Mouse (Mus musculus) megakaryocyte progenitor cell, adult 5-6 weeks (primary cell): ENCODE measurements around the gene Zfhx3. TPM values are rescaled to one million over a fixed set of nuclear protein-coding genes. Genes with fewer than 3 reads are reported as not detected.

Source experiments
- ATAC-seq: replicated peaks from 2 replicates; pipeline ENCODE4 v1.8.0; 2016; ENCODE audit warnings: mild to moderate bottlenecking, moderate TSS enrichment, inconsistent platforms; ENCODE audit not compliant: poor library complexity
- total RNA-seq, 2 experiments: library from RNA; stranded (forward) in 1 of 2; stranded (reverse) in 1 of 2; fragments of 157-497, 149-512 nt in 1 of 2; fragments of 200-1000 nt in 1 of 2; gene quantifications; 2 replicates each; pipeline versions ENCODE4 v1.2.3 to v1.2.4; 2015 to 2017

Zfhx3 gene
- total RNA-seq, 2 experiments from 2014 or later, result 0.25 to 1.7 TPM

GRCm38 (mm10) chr8:108904288-108904971 lies 962.0 kb downstream of the Zfhx3 start:
- no peak for ATAC-seq

DNA sequence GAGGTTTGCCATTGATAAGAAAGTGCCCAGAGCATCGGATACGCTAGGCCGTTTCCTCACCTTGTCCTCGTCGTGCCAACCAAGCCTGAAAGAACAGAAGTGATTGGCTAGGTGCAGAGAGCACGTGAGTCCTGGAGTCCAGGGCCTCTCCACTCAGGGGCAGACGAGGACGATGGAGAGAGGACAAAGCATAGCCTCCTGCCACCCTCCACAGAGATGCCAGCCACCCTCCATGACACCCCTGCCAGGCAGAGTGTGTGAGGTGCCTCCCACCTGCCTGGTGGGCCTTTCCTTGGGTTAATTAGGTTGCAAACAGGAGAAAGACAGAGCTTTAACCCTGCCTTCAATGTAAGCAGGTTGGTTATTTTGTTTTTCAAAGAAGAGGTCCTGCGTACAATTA lies 965.6 kb downstream of the Zfhx3 start:
- no peak for ATAC-seq

- no peak for ATAC-seq
These were observed 966.1 kb downstream of the Zfhx3 start for GRCm38 (mm10) chr8:108908540-108908939.

DNA sequence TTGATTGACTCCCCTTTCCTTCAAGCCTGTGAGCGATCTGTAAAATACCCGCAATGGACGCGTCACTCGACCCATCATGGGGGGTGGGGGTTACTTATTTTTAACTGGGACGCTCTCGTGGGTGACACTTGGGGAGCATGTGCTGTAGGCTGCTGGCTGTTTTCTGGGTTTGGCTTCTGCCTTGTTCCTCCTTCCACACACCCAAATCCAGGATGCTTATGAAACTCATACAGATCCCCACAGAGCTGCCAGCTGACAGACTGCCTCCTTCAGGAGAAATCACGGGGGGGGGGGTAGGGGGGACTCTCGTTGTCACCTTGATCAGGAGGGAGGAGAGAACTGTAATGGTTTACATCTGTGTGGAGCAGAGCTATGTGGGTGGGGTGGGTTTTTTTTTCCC lies 966.6 kb downstream of the Zfhx3 start:
- no peak for ATAC-seq

DNA sequence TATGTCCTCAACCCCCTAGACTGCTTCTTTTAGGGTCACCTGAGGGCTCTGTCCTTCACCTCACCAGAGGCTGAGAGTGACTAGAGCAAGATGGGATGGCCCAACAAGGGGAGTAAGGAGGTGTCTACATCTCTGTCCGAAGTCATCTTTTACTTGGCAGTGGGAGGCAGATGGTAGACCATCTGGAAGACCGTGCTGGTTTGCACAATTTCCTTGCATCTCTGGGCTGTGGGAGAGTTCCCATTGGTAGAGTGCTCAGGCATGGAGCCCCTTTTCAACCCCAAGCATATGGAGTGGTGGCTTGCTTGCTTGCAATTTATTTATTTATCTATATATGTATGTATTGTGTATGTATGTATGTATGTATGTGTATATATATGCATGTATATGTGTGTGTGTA lies 967.0 kb downstream of the Zfhx3 start:
- ATAC-seq, result no peak

DNA sequence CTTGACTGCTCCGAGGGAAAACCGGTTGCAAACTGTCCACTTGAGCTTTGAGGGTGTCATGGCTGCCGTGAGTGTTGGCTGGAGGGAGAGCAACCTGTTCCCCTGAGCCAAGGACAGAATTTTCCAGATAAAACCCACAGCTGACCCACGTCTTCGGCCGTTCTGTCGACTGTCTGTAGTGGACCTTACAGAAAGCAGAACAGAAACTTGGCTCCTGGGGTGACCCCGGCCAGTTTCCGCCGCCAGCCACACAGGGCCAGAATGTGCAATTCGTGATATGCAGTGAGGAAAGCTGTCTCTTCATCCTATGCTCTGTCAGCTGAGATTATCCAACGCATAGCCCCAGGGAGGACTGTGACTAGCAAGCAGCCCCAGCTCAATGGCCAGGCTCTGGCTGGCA lies 968.4 kb downstream of the Zfhx3 start:
- ATAC-seq, result peak; percentile 23

DNA sequence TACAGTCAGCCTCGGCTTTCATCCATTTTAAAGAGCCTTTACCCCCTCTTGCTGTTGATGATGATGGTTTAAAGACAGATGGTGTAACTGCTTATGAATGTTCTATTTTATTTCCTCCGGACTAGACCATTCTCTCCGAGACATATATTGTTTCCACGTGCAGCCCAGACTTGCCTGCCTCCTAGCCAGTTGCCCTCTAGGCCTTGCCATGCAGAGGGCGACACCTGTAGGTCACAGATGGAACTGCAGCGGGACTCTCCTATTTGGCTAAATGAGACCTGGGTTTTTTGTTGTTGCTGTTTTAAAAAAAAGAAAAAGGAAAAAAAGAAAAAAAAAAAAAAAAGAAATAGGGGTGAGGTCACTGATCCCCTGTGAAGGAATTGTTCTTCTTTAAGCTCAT lies 969.1 kb downstream of the Zfhx3 start:
- ATAC-seq, result peak; percentile 93

DNA sequence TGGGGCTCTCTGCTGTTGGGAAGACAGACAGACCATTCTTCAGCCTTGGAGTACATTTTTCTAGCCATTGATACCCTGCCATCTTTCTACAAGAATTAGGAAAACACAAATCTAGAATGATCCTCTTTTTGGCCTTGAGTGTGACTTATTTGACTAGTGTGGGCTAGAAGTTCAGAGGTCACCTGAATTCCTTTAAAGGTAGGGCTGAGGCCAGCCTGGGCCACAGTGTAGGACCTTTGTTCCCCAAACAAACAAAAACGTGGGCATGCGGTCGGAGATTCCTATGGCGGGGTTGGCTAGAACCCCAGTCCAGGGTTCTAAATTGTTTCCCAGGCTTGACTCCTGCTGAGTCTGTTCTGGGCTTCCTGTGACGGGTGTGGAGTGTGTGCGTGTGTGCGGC lies 970.6 kb downstream of the Zfhx3 start:
- no peak for ATAC-seq

DNA sequence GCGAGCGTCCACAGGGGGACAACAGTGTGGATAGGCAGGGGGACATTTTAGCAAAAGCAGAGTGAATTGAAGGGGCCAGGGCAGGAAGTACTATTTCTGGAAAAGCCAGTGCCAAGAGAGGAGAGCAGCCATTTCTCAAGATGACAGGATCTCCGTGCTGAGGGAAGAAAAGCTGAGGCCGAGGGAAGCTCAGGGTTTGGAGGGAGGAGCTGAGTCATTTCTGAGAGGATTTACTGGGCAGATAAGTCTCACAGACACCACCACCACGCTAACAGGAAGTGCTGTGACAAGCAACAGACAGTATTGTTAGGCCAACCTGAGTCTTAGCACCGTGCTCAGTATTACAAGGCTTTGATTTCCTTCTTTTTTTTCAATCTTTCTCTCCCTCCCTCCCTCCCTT lies 973.0 kb downstream of the Zfhx3 start:
- peak; percentile 71 for ATAC-seq

DNA sequence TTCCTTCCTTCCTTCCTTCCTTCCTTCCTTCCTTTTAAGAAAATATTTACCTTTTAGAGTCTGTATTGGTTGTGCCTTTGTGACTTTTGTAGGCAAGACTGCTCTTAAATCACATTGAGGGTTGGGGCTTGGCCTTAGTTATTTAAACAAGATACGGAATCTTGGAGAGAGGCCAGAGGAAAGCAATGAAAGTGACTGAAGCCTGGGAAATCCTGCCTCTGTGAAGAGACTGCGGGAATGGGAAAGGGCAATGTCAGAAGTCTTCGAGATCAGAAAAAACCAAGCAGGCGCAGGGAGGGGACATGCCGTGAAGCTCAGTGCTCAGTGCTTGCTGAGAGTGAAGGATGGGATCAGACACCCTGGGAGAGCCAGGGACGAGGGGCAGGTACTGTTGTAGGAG lies 973.4 kb downstream of the Zfhx3 start:
- no peak for ATAC-seq

- 0 out of 2 replicates have a peak, but pooled peaks have one; percentile 21 for ATAC-seq
These were observed 977.7 kb downstream of the Zfhx3 start for GRCm38 (mm10) chr8:108920151-108920550.

GRCm38 (mm10) chr8:108923161-108923560 lies 980.7 kb downstream of the Zfhx3 start:
- no peak for ATAC-seq

- ATAC-seq, result no peak
These were observed 982.1 kb downstream of the Zfhx3 start for GRCm38 (mm10) chr8:108924526-108924925.

DNA sequence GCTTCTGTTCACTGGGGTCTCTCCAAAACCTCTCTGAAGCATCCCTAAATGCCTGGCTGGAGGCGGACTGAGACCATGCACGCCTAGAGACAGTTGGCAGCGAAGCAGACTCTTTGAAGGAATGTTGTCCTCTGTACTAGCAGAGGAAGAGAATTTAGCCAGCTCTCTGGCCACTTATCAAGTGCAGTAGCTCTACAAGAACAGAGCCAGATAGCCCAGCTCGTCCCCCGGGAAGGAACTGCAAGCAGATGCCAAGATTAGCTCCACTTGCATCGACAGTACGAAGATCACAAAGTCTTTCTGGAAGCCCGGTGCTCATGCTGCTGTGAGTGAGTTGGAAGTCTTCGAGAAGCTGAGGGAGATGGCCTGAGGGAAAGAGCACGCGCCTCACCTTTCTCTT lies 983.7 kb downstream of the Zfhx3 start:
- no peak for ATAC-seq

GRCm38 (mm10) chr8:108930635-108931034 lies 988.2 kb downstream of the Zfhx3 start:
- 0 out of 2 replicates have a peak, but pooled peaks have one; percentile 11 for ATAC-seq

DNA sequence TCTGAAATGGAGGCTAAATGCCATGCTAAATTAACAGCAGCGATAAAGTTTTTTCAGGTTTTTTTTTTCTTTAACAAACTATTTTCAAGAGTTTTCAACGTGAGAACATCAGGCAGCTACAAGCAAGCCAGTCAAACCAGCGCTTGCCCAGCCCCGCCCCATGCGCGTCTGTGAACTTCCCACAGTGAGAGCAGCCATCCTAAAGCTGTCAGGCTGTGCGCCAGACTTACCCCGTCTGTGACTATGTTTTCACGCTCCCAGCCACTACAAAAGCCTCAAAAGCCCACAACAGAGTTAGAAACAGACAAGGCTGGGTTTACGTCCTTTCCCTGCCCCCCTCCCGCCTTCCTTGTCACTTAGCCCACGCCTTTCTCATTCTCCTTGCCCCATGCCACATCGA lies 989.4 kb downstream of the Zfhx3 start:
- ATAC-seq, result no peak

DNA sequence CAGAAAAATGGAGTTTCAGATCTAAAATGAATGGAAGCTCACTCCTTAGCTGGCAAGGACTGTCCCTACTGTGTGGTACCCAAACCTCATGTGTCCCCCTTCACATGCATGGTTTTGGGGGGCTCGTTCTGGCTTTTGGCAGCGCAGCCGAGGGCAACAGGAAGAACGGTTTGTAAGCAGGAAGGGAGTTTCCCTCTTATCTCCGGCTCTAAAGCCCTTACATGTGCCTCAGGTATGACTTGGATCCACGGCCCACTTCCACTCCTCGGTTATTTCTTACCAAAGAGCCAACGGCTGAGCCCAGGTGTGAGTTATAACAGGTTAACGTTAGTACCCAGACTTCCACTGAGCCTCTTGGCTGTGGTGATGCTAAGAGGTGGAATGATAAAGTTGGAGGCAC lies 990.3 kb downstream of the Zfhx3 start:
- no peak for ATAC-seq

GRCm38 (mm10) chr8:108935834-108936694 lies 993.6 kb downstream of the Zfhx3 start:
- ATAC-seq, result no peak

- ATAC-seq, result peak; percentile 70
These were observed 994.4 kb downstream of the Zfhx3 start for GRCm38 (mm10) chr8:108936695-108937448.

DNA sequence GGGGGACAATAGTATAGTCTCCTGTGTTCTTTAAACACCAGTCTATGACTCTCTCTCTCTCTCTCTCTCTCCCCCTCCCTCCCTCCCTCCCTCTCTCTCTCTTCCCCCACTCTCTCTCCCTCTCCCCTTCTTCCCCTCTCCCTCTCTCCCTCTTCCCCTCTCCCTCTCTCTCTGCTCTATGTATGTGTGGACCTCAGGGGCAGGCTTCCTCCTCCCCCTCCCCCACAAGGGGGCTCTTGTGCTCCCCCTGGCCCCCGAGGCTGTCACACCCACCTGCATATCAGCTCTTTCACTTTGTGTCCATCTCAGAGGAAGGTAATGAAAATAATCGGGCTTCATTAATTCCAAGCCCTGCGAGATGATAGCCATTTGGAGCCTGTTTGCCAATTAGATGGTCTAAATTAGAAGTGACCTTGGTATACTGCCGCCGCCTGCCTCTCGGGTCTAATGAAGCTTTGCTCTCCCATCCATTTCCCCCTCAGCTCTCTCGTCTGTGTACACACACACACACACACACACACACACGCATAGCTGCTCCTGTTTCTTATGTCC lies 995.5 kb downstream of the Zfhx3 start:
- no peak for ATAC-seq

GRCm38 (mm10) chr8:108942686-108943085 lies 1000.2 kb downstream of the Zfhx3 start:
- no peak for ATAC-seq
